In the genomic region with DNA sequence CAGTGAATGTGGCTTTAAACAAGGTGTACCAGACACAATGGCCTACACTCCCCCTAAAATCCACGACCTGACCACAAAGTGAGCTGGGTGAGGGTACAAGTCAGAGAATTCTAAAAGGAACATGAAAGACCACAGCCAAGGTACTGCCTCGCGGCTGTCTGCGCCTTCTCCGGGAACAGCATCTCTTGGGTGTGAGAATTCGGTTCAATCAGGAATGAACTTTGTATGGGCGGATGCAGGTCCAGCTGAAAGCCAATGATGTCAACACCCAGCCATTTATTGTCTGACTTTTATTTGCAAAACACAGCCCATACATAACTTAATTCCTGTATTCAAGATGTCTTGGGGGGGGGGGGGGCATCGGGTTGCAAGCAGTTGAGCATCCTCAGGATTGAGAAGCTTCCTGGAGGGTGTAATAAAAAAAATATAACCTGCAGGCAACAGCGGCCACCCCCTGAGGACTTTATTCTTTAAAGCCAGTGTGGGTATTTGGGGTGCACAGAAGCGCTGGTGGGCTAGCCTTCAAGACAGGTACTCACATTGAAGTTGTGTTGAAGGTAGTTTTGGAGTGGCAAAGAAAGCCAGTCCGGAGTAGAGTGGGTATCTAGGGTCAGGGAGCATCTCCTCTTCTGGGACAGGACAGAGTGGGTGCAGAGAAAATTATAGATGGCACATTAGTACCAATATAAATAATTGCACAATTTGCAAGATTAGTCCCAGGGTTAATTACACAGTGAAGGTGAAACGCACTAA, we compare ENCODE assay signal across 8 mouse cellular contexts. TPM values are rescaled to one million over a fixed set of nuclear protein-coding genes. Genes with fewer than 3 reads are reported as not detected.
DNase-seq lines count a peak whose midpoint lies in the region; ATAC-seq lines count a peak whose summit lies in the region.

No protein-coding gene starts in this region.

- peaks cover 16% of the 10 kb centered on the region for H3K4me1 ChIP-seq in heart, embryonic 16.5 days (ENCODE audit: control insufficient read depth, insufficient read depth, low read length)
- H3K4me1 ChIP-seq in brown adipose tissue, adult 24 weeks (ENCODE audit: control insufficient read depth, insufficient read depth, insufficient read length, low read length): peaks cover 3% of the 10 kb centered on the region; the same call in 1 of the 2 replicates
- H3K4me1 ChIP-seq in hindbrain, embryonic 13.5 days (replicated peaks): peaks cover 35% of the 10 kb centered on the region
- peaks cover 36% of the 10 kb centered on the region for H3K4me1 ChIP-seq in midbrain, embryonic 12.5 days

- H3K9me3 ChIP-seq in heart, embryonic 16.5 days (replicated peaks; ENCODE audit: control insufficient read depth, low read length): no peaks in the 10 kb centered on the region
- no peaks in the 10 kb centered on the region for H3K9me3 ChIP-seq in hindbrain, embryonic 13.5 days
- H3K9me3 ChIP-seq in midbrain, embryonic 12.5 days: no peaks in the 10 kb centered on the region

- 74% methylated on average over 12 of the region's 12 CpGs for WGBS in heart, embryonic 16.5 days
- WGBS in hindbrain, embryonic 13.5 days: 78% methylated on average over 12 of the region's 12 CpGs
- 75% methylated on average over 12 of the region's 12 CpGs for WGBS in midbrain, embryonic 12.5 days

- peak overlapping the region; percentile 42 for H3K9ac ChIP-seq in heart, embryonic 16.5 days (ENCODE audit: low read length)
- H3K9ac ChIP-seq in hindbrain, embryonic 13.5 days: peak overlapping the region; percentile 96; the same call in 1 of the 2 replicates
- no peak overlapping the region for H3K9ac ChIP-seq in midbrain, embryonic 12.5 days (replicated peaks)

- no peak for ATAC-seq in heart, embryonic 16.5 days (replicated peaks; ENCODE audit: extremely low read depth, insufficient read depth, low FRiP score)
- ATAC-seq in hindbrain, embryonic 13.5 days (ENCODE audit: low FRiP score): no peak
- ATAC-seq in midbrain, embryonic 12.5 days (ENCODE audit: low FRiP score, low read depth): no peak

- no peaks in the 10 kb centered on the region for H3K27me3 ChIP-seq in heart, embryonic 16.5 days (ENCODE audit: control insufficient read depth, insufficient read depth, low read length)
- H3K27me3 ChIP-seq in hindbrain, embryonic 13.5 days: no peaks in the 10 kb centered on the region
- H3K27me3 ChIP-seq in midbrain, embryonic 12.5 days: no peaks in the 10 kb centered on the region

- H3K4me2 ChIP-seq in heart, embryonic 16.5 days (ENCODE audit: low read depth, low read length): peak overlapping the region; percentile 86
- peak overlapping the region; percentile 100 for H3K4me2 ChIP-seq in hindbrain, embryonic 13.5 days
- peak overlapping the region; percentile 98 for H3K4me2 ChIP-seq in midbrain, embryonic 12.5 days (replicated peaks)

- DNase-seq in heart, adult 18-20 months: no peak
- no peak for DNase-seq in frontal cortex, postnatal 14 days (ENCODE audit: low spot score in 2 of 2)
- DNase-seq in urinary bladder, postnatal 14 days (ENCODE audit: low spot score): no peak
- no peak for DNase-seq in adrenal gland, postnatal 36 days

- H3K27ac ChIP-seq in heart, embryonic 16.5 days (ENCODE audit: low read length): peak overlapping the region; percentile 46
- H3K27ac ChIP-seq in brown adipose tissue, adult 24 weeks (replicated peaks; ENCODE audit: low read depth, low read length): peak overlapping the region; percentile 80
- H3K27ac ChIP-seq in hindbrain, embryonic 13.5 days: peak overlapping the region; percentile 96
- H3K27ac ChIP-seq in midbrain, embryonic 12.5 days (replicated peaks): peak overlapping the region; percentile 86

- peak overlapping the region; percentile 87; the same call in 1 of the 2 replicates for H3K4me3 ChIP-seq in heart, embryonic 16.5 days (ENCODE audit: low read length)
- no peak overlapping the region for H3K4me3 ChIP-seq in brown adipose tissue, adult 24 weeks (ENCODE audit: insufficient read depth, low read depth, low read length)
- peak overlapping the region; percentile 81 for H3K4me3 ChIP-seq in hindbrain, embryonic 13.5 days
- H3K4me3 ChIP-seq in midbrain, embryonic 12.5 days: peak overlapping the region; percentile 92; the same call in 1 of the 2 replicates

- peaks cover 4% of the 10 kb centered on the region; the same call in 1 of the 2 replicates for H3K36me3 ChIP-seq in heart, embryonic 16.5 days (ENCODE audit: control insufficient read depth, insufficient read depth)
- H3K36me3 ChIP-seq in hindbrain, embryonic 13.5 days: peaks cover 9% of the 10 kb centered on the region
- H3K36me3 ChIP-seq in midbrain, embryonic 12.5 days: peaks cover 9% of the 10 kb centered on the region

RNA-seq across cellular contexts. Expression of a gene that starts 4.8 kb away (rescaled TPM):
- 2.2 and 2.6 TPM in 2 replicates for polyA plus RNA-seq in heart, embryonic 16.5 days (2015; fragmentation: Nextera tagmentation; extraction: Ambion mirVana)
- 1 to 10 TPM; 2.8 to 4.1 TPM for total RNA-seq in heart, adult 18-20 months (2021)
- 6.0 and 12.4 TPM in 2 replicates for polyA plus RNA-seq in brown adipose tissue, adult 24 weeks (2012; ENCODE audit: insufficient read depth, insufficient read length, missing spikeins)
- 1.4 and 2.3 TPM in 2 replicates for polyA plus RNA-seq in hindbrain, embryonic 13.5 days (2015; fragmentation: Nextera tagmentation; extraction: Ambion mirVana)
- 0.86 and 2.1 TPM in 2 replicates for polyA plus RNA-seq in midbrain, embryonic 12.5 days (2016; fragmentation: Nextera tagmentation; extraction: Ambion mirVana)
- 100 to 1,000 TPM in 1 of 2 experiments, 10 to 100 TPM in 1; 85.2 to 119 TPM for total RNA-seq in adrenal gland, postnatal 36 days (2021)

RNA-seq across cellular contexts. Expression of a gene that starts 5.0 kb away (rescaled TPM):
- polyA plus RNA-seq in heart, embryonic 16.5 days (2015; fragmentation: Nextera tagmentation; extraction: Ambion mirVana): 39.5 and 41.5 TPM in 2 replicates
- 10 to 100 TPM; 38.1 to 42.7 TPM for total RNA-seq in heart, adult 18-20 months (2021)
- 27.4 and 30.6 TPM in 2 replicates for polyA plus RNA-seq in brown adipose tissue, adult 24 weeks (2012; ENCODE audit: insufficient read depth, insufficient read length, missing spikeins)
- 90.1 and 98.0 TPM in 2 replicates for polyA plus RNA-seq in hindbrain, embryonic 13.5 days (2015; fragmentation: Nextera tagmentation; extraction: Ambion mirVana)
- polyA plus RNA-seq in midbrain, embryonic 12.5 days (2016; fragmentation: Nextera tagmentation; extraction: Ambion mirVana): 113 and 120 TPM in 2 replicates
- total RNA-seq in adrenal gland, postnatal 36 days (2021): 100 to 1,000 TPM; 124 to 143 TPM

RNA-seq across cellular contexts. Expression of a gene that starts 11.4 kb away (rescaled TPM):
- polyA plus RNA-seq in heart, embryonic 16.5 days (2015; fragmentation: Nextera tagmentation; extraction: Ambion mirVana): not detected in 2 replicates
- total RNA-seq in heart, adult 18-20 months (2021): not detected
- polyA plus RNA-seq in brown adipose tissue, adult 24 weeks (2012; ENCODE audit: insufficient read depth, insufficient read length, missing spikeins): not detected in 2 replicates
- 0.10 TPM in 1 of 2 replicates, not detected in the other for polyA plus RNA-seq in hindbrain, embryonic 13.5 days (2015; fragmentation: Nextera tagmentation; extraction: Ambion mirVana)
- polyA plus RNA-seq in midbrain, embryonic 12.5 days (2016; fragmentation: Nextera tagmentation; extraction: Ambion mirVana): not detected in 2 replicates
- total RNA-seq in adrenal gland, postnatal 36 days (2021): not detected

RNA-seq across cellular contexts. Expression of a gene that starts 14.0 kb away (rescaled TPM):
- 1.4 and 1.5 TPM in 2 replicates for polyA plus RNA-seq in heart, embryonic 16.5 days (2015; fragmentation: Nextera tagmentation; extraction: Ambion mirVana)
- total RNA-seq in heart, adult 18-20 months (2021): 1 to 10 TPM; 7.4 to 7.7 TPM
- 3.0 and 3.3 TPM in 2 replicates for polyA plus RNA-seq in brown adipose tissue, adult 24 weeks (2012; ENCODE audit: insufficient read depth, insufficient read length, missing spikeins)
- polyA plus RNA-seq in hindbrain, embryonic 13.5 days (2015; fragmentation: Nextera tagmentation; extraction: Ambion mirVana): 13.5 and 13.9 TPM in 2 replicates
- polyA plus RNA-seq in midbrain, embryonic 12.5 days (2016; fragmentation: Nextera tagmentation; extraction: Ambion mirVana): 11.4 and 15.1 TPM in 2 replicates
- total RNA-seq in adrenal gland, postnatal 36 days (2021): 10 to 100 TPM; 10.4 to 17.4 TPM

RNA-seq across cellular contexts. Expression of a gene that starts 21.0 kb away (rescaled TPM):
- 0.16 and 0.68 TPM in 2 replicates for polyA plus RNA-seq in heart, embryonic 16.5 days (2015; fragmentation: Nextera tagmentation; extraction: Ambion mirVana)
- under 1 TPM in 1 of 2 experiments, not detected in 1; 0.62 TPM for total RNA-seq in heart, adult 18-20 months (2021)
- polyA plus RNA-seq in brown adipose tissue, adult 24 weeks (2012; ENCODE audit: insufficient read depth, insufficient read length, missing spikeins): not detected in 2 replicates
- polyA plus RNA-seq in hindbrain, embryonic 13.5 days (2015; fragmentation: Nextera tagmentation; extraction: Ambion mirVana): 0.17 TPM in 1 of 2 replicates, not detected in the other
- 0.08 and 0.13 TPM in 2 replicates for polyA plus RNA-seq in midbrain, embryonic 12.5 days (2016; fragmentation: Nextera tagmentation; extraction: Ambion mirVana)
- total RNA-seq in adrenal gland, postnatal 36 days (2021): 1 to 10 TPM in 1 of 2 experiments, under 1 TPM in 1; 0.83 to 1.7 TPM

Comparison
In these comparisons a context has a peak if more than half of its experiments do, and no peak if none do; other contexts are left out.
1. H3K27ac ChIP-seq: peak in every context shown above with its lines; median percentile 96 in hindbrain, embryonic 13.5 days; 86 in midbrain, embryonic 12.5 days; 80 in brown adipose tissue, adult 24 weeks; 46 in heart, embryonic 16.5 days.